Mouse (Mus musculus) regulatory T cell (primary cell): ENCODE data around the gene Prkch.

Source experiments
- in situ Hi-C: fragments of 300-600 bp; cut with MboI, MseI; formaldehyde crosslinking; loops from one replicate; pipeline ENCODE4 v1.15.1; 2025; ENCODE audit warnings: high pct_unique_total_duplicates

Gene Prkch

DNA sequence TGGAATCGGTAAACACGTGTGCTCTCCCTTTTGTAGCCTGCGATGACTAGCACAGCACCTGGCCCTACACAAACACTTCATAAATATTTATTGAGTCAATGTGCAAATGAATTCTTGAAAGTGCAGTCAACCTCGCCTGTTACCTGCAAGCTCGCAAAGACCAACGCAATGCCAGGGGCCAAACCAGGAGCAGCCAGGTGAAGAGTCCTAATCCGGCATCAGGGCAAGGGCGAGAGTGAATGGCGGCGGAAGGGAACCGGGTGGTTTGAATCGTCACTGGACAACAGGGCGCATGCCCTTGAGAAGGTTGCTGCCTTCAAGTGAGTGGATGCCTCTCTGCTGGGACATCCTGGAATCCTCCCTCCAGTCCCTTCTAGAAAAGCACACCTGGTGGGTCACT is 208.6 kb downstream of the Prkch start:
- in situ Hi-C loops: no loop called here

DNA sequence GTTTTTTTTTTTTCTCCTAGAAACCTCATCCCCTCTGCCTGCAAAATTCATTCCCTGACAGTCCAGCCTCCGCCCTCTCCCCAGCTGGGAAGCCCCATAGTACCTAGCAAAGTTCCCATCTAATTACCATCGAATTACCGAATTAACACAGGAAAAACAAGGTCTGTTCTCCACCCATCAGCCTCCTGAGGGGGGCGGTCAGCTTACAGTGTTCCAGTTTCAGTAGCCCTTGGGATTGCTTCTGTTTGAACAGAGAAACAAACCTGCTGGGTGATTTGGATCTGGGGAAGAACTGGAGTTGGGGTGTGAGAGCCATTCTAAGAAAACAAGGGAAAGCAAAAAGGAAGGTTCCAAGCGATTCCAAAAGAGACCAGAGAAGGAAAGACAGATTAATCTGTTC is 209.1 kb downstream of the Prkch start:
- in situ Hi-C loops: no loop called here

DNA sequence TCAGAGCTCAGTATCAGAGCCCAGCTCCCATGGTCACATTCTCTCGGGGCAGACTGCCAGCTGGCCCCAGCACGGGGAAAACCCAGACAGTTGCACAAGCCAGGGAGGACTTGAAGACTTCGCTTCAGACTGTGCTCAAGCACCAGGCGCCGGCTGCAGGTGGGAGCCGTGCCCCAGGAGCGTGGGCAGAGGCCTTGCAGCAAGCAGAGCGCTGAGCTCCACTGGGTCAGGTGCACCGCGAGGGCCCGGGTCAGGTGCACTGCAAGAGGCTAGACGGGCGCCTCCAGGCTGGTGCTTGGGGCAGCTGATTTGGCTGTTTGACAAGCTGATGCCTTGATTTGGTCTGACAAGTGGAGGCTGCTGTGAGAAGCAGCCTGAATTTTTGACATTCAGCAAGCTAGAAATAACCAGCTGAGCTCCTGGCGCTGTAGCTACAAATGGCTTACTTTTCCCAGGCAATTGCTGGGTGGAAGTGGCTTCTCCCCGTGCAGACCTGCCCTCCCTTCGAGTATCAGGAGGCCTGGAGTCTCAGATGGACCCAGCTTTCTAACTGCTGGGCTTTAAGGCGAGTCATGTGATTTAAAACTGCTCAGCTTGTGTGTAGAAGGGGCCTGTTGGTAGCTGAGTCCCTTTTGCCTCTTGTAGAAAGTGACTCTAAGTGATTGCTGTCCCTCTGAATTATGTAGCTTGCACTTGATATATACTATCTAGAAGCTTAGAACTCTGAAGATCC is 209.7 kb downstream of the Prkch start:
- in situ Hi-C loops: no loop called here

- in situ Hi-C loops: no loop called here
These were observed 215.1 kb downstream of the Prkch start for GRCm38 (mm10) chr12:73799671-73800070.

GRCm38 (mm10) chr12:73800886-73801285 is 216.3 kb downstream of the Prkch start:
- in situ Hi-C loops: no loop called here

DNA sequence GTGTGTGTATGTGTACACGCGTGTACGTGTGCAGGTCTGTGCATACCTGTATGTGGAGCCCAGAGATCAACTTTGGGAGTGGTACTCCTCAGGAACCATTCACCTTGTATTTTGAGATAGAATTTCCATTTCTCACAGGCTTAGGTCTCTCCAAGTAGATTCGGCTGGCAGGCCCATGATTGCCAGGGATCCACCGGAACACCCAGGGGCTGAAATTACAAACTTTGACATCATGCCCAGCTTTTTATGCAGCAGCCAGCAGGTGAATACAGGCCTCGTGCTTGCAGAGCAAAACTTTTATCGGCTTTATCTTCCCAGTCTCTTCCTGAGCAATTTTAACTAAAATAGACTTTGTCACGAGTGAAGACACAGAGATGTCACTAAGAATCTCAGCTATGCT is 217.2 kb downstream of the Prkch start:
- in situ Hi-C loops: no loop called here

DNA sequence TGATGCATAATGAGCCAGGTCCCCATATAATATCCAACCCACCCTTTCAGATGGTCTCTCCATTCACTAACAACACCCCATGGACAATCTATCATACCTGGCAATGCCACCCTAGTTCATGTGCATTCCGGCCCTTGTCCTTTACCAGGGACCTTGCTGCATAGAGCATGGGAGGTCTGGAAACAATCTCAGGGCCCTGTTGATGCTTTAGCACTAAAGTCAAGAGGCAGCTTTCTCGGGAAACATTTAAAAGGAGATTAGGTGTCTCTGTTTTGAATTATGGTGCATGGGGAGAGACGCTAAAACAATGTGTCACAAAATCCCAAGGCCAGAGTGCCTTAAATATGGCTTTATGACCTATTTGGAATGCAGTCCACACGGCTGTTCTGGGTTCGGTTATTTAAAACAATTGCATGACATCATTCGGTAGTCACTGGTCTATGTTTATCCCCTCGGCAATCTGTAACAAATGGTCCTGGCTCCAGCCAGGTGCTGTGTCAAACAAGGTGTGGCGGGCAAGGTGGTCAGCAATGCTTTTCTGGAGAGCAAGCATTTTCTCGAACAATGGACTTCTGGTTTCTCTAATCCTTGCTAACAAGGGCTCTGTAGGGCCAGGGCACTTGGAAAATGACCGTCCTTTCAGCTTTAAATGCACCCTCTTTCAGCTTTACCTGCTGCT is 217.9 kb downstream of the Prkch start:
- in situ Hi-C loops: no loop called here

DNA sequence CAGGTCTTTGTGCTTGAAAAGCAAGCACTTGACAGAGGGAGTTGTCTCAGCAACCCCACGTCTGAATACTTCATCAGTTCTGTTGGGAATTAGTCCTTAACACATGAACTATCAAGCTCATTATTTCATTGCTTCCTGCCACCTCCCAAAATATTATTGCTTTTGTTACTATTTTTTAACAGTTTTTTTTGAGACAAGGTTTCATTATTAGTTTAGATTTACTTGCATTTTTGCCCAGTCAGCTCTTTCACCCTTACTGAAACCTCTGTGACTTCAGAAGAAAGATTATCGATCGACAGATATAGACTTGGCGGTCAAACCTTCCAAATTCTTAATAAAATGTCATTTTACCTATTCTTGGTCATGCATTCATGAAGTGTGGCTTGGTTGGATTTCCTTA is 219.3 kb downstream of the Prkch start:
- in situ Hi-C loops: no loop called here

DNA sequence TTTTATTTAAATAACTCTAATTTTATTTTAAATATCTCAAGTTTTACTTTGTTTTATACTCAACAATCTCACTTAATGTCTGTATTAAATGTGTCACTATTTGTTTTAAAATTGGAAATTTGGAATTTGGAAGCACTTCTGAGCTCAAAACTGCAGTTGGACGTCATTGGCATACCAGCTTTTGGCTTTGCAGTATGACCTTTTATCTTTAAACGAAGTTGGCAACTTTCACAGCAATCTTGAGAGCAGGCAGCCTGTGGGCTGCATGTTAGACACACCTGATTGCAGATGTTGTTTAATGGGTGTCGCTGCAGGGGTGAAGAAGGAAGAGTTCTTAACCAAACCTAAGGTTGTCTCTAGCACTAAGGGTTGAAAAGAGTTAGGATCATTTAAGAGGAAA is 220.9 kb downstream of the Prkch start:
- in situ Hi-C loops: no loop called here

- in situ Hi-C loops: no loop called here
These were observed 221.4 kb downstream of the Prkch start for GRCm38 (mm10) chr12:73806003-73806402.

- in situ Hi-C loops: no loop called here
These were observed 222.6 kb downstream of the Prkch start for GRCm38 (mm10) chr12:73807228-73807627.

DNA sequence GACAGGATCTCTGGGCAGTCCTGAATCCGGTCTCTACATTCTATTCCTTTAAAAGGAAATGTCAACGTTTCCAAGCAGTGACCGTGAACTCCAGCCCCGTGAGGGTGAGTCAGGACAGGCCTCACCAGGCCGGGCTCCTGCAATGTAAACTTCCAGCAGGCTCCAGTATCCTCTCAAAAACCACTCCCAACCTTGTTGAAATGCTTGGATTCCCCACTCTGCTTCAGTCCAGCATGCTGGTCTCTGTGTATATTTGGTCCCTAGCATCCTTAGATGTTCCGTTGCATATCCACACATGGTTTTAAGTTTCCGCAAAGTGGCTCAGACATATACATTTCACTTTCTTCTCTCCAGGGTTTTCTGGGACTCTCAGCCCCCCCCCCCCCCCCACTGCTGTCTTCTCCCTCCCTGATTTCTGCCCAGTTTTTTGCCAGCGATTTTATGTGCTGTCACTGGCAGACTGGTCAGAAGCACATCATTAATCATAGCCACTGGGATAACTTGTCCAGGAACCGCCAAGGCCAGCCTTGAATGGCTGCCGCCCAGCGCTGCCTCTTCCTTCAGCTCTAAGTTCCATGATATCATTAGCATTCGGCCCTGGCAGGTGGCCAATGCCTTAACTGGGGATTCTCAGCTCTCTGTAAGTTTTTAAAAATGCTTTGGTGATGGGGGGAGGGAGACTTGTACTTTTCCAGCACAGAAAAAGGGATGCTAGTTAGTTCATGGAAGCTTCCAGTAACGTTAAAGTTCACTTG is 225.6 kb downstream of the Prkch start:
- in situ Hi-C loops: no loop called here

GRCm38 (mm10) chr12:73810903-73811302 is 226.3 kb downstream of the Prkch start:
- in situ Hi-C loops: no loop called here

DNA sequence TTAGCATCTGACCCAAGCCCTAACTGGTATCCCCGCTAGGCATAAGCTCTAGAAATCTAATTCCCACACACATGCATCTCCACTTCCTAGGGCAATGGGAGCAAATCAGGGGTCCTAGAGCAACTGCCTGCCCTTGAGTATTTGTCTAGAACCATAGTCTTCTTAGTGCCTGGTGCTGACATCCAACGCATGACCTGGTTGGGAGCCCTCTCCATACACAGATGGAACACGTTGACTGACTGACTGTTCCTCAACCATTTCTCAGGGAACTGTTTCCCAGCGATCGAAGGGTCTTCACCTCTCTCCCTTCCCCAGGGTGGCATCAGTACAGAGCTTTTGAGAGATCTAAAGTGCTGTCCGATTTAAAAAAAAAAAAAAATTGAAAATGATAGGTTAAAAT is 227.6 kb downstream of the Prkch start:
- in situ Hi-C loops: no loop called here

GRCm38 (mm10) chr12:73813016-73813900 is 228.7 kb downstream of the Prkch start:
- in situ Hi-C loops: no loop called here

- in situ Hi-C loops: no loop called here
These were observed 229.6 kb downstream of the Prkch start for GRCm38 (mm10) chr12:73814056-73814735.

- in situ Hi-C loops: no loop called here
These were observed 230.3 kb downstream of the Prkch start for GRCm38 (mm10) chr12:73814897-73815296.

DNA sequence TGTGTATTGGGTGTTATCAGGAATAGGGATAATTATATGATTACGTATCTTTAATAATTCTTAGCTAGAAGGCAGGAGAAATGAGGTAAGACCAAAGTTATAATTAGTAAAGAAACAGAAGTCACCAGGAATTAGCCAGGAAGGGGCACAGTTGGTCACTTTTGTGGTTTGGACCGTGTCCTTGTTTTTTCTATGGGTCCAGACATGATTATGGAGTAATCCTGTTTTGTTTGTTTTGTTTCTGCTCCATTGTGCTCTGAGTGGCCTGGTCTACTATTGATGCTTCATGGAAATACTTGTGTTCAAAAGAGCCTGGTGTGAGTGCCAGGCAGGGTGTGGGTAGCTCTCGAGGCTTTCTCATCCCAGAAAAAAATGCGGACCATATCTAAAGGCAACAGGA is 230.9 kb downstream of the Prkch start:
- in situ Hi-C loops: no loop called here

DNA sequence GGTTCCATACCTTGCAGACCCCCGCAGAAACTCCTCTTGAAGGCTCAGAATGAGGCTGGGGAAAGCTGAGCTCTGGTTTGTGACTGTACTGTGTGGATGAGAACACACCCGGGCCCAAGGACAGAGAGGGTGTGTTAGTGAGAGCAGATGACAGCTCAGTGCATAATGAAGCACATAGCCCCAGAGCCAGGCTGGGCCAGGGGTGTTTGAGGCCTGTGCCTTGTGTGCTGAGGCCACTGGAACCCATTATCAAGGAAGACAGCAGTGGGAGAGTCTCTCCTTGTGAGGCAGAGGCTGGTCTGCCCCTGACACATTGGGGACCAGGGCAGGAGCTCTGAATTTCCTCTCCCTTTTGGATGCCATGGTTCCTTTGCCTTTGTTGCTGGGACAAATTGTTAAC is 231.3 kb downstream of the Prkch start:
- in situ Hi-C loops: no loop called here

DNA sequence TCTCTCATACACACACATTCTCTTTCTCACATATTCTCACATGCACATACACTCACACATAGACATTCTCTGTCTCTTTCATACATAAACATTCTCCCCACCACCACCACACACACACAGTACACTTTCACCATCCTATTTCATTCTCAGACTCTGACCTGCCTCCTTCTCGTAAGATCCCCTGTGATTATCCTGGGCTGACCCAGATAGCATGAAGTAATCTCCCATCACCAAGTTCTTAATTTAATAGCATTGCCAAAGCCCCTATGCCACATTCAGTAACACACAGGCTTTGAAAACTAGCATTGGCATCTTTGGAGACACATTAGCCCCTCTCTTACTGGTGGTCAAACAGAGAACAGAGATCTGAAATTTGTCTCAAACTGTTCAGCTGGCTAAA is 232.3 kb downstream of the Prkch start:
- in situ Hi-C loops: no loop called here

GRCm38 (mm10) chr12:73818801-73819200 is 234.2 kb downstream of the Prkch start:
- in situ Hi-C loops: no loop called here
